In the genomic region with DNA sequence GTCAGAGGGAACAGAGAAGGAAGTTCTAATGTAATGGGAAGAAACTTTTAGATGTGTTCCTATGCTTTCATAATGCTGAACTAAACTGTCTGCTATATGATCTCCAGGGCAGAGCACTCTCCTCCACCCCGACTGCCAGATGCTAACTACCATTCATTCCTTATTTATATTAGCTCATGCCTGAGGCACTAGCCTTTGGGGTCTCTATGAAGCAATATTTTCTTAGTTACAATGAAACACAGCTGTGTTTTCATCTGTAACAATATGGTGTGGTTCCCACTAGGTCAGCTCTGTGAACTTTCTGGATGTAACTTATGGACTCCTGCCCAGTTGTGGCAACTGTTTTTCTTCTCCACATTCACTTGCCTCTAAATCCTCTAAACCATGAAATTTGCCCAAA, we compare ENCODE assay signal across 19 mouse cellular contexts.
DNase-seq lines count a peak whose midpoint lies in the region; ATAC-seq and TF ChIP-seq lines count a peak whose summit lies in the region.
"Had no signal": no experiment of that assay in that cellular context is flagged by ENCODE, and none has a peak within 500 bp of the region (broad histone marks: within the 10 kb centered on the region; RNA-seq: fewer than 3 reads in every experiment).

No protein-coding gene starts in this region.

- no peak overlapping the region for H3K4me2 ChIP-seq in hindbrain, embryonic 11.5 days (replicated peaks; ENCODE audit: low read depth, low read length)
- no peak overlapping the region for H3K4me2 ChIP-seq in lung, postnatal 0 days (replicated peaks; ENCODE audit: low read depth, low read length)
- H3K4me2 ChIP-seq in embryonic facial prominence, embryonic 11.5 days (ENCODE audit: low read depth, low read length), result no peak overlapping the region
- H3K4me2 ChIP-seq: embryonic facial prominence, embryonic 12.5 days; hindbrain, embryonic 12.5 days; midbrain, embryonic 15.5 days; neural tube, embryonic 13.5 days had no signal

- no peak for ATAC-seq in hindbrain, embryonic 11.5 days (ENCODE audit: low FRiP score)
- peak; percentile 85 for ATAC-seq in lung, postnatal 0 days
- no peak; the same call in 1 of the 2 replicates for ATAC-seq in embryonic facial prominence, embryonic 11.5 days (replicated peaks; ENCODE audit: insufficient number of reproducible peaks, low FRiP score, low TSS enrichment, low read depth)
- ATAC-seq: CD4-positive, CD25-positive, alpha-beta regulatory T cell, adult 4 months; midbrain, embryonic 15.5 days had no signal

- no peak overlapping the region for H3K27ac ChIP-seq in hindbrain, embryonic 11.5 days (ENCODE audit: low read depth, low read length)
- H3K27ac ChIP-seq in hindbrain, embryonic 10.5 days, result no peak overlapping the region
- no peak overlapping the region for H3K27ac ChIP-seq in lung, postnatal 0 days (ENCODE audit: low read length)
- no peak overlapping the region for H3K27ac ChIP-seq in embryonic facial prominence, embryonic 11.5 days (replicated peaks; ENCODE audit: low read depth, low read length)
- H3K27ac ChIP-seq: embryonic facial prominence, embryonic 12.5 days; heart, embryonic 10.5 days; hindbrain, embryonic 12.5 days; liver, embryonic 14.5 days; midbrain, embryonic 15.5 days; neural tube, embryonic 13.5 days had no signal

- WGBS in hindbrain, embryonic 11.5 days, result 53% methylated on average over 1 of the region's 1 CpGs
- 71% methylated on average over 1 of the region's 1 CpGs for WGBS in hindbrain, embryonic 10.5 days
- 29% methylated on average over 1 of the region's 1 CpGs for WGBS in lung, postnatal 0 days
- 38% methylated on average over 1 of the region's 1 CpGs for WGBS in lung, adult 2 months
- WGBS in embryonic facial prominence, embryonic 11.5 days, result 11% methylated on average over 1 of the region's 1 CpGs

- peak; percentile 38; the same call in 1 of the 2 replicates for TF ChIP-seq EP300 in lung, postnatal 0 days (IDR thresholded peaks at IDR 0.05)

- no peaks in the 10 kb centered on the region for H3K4me1 ChIP-seq in hindbrain, embryonic 11.5 days (replicated peaks; ENCODE audit: control insufficient read depth, insufficient read depth, low read length)
- no peaks in the 10 kb centered on the region for H3K4me1 ChIP-seq in hindbrain, embryonic 10.5 days (replicated peaks)
- no peaks in the 10 kb centered on the region for H3K4me1 ChIP-seq in lung, postnatal 0 days (ENCODE audit: insufficient read depth, low read depth, low read length)
- H3K4me1 ChIP-seq in lung, adult 2 months (ENCODE audit: control insufficient read depth, insufficient read depth, low read length), result no peaks in the 10 kb centered on the region
- no peaks in the 10 kb centered on the region for H3K4me1 ChIP-seq in embryonic facial prominence, embryonic 11.5 days (ENCODE audit: control insufficient read depth, insufficient read depth, low read length)
- H3K4me1 ChIP-seq: embryonic facial prominence, embryonic 12.5 days; heart, embryonic 10.5 days; hindbrain, embryonic 12.5 days; midbrain, embryonic 15.5 days; neural tube, embryonic 13.5 days had no signal

- H3K36me3 ChIP-seq in hindbrain, embryonic 11.5 days (ENCODE audit: control insufficient read depth, insufficient read depth, low read length), result no peaks in the 10 kb centered on the region
- H3K36me3 ChIP-seq in hindbrain, embryonic 10.5 days, result no peaks in the 10 kb centered on the region
- no peaks in the 10 kb centered on the region for H3K36me3 ChIP-seq in lung, postnatal 0 days (ENCODE audit: insufficient read depth, low read length)
- H3K36me3 ChIP-seq in embryonic facial prominence, embryonic 11.5 days (replicated peaks; ENCODE audit: control insufficient read depth, insufficient read depth, low read depth, low read length), result no peaks in the 10 kb centered on the region
- H3K36me3 ChIP-seq: embryonic facial prominence, embryonic 12.5 days; heart, embryonic 10.5 days; hindbrain, embryonic 12.5 days; midbrain, embryonic 15.5 days; neural tube, embryonic 13.5 days had no signal

- TF ChIP-seq POLR2A in lung, adult 2 months (IDR thresholded peaks at IDR 0.05; ENCODE audit: borderline replicate concordance, extremely low read depth, low read depth, low read length), result no peak

- H3K27me3 ChIP-seq in hindbrain, embryonic 11.5 days (ENCODE audit: control insufficient read depth, insufficient read depth, low read length), result no peaks in the 10 kb centered on the region
- H3K27me3 ChIP-seq in hindbrain, embryonic 10.5 days (ENCODE audit: insufficient read depth, poor library complexity, severe bottlenecking), result no peaks in the 10 kb centered on the region
- H3K27me3 ChIP-seq in lung, postnatal 0 days (replicated peaks; ENCODE audit: insufficient read depth, low read length), result no peaks in the 10 kb centered on the region
- no peaks in the 10 kb centered on the region for H3K27me3 ChIP-seq in embryonic facial prominence, embryonic 11.5 days (ENCODE audit: control insufficient read depth, insufficient read depth, low read length)
- H3K27me3 ChIP-seq: embryonic facial prominence, embryonic 12.5 days; hindbrain, embryonic 12.5 days; midbrain, embryonic 15.5 days; neural tube, embryonic 13.5 days had no signal

- H3K4me3 ChIP-seq in hindbrain, embryonic 11.5 days (ENCODE audit: low read depth, low read length), result no peak overlapping the region
- H3K4me3 ChIP-seq in hindbrain, embryonic 10.5 days, result no peak overlapping the region
- no peak overlapping the region for H3K4me3 ChIP-seq in lung, postnatal 0 days (ENCODE audit: low read depth, low read length)
- H3K4me3 ChIP-seq in lung, adult 2 months (replicated peaks; ENCODE audit: extremely low read depth, low read depth, low read length), result no peak overlapping the region
- no peak overlapping the region for H3K4me3 ChIP-seq in embryonic facial prominence, embryonic 11.5 days (ENCODE audit: low read depth, low read length)
- H3K4me3 ChIP-seq: embryonic facial prominence, embryonic 12.5 days; heart, embryonic 10.5 days; hindbrain, embryonic 12.5 days; midbrain, embryonic 15.5 days; neural tube, embryonic 13.5 days had no signal

- H3K9me3 ChIP-seq in hindbrain, embryonic 11.5 days (ENCODE audit: control insufficient read depth, low read length), result no peaks in the 10 kb centered on the region
- H3K9me3 ChIP-seq in hindbrain, embryonic 10.5 days, result no peaks in the 10 kb centered on the region
- H3K9me3 ChIP-seq in lung, postnatal 0 days (ENCODE audit: low read length), result no peaks in the 10 kb centered on the region
- no peaks in the 10 kb centered on the region for H3K9me3 ChIP-seq in embryonic facial prominence, embryonic 11.5 days (replicated peaks; ENCODE audit: control insufficient read depth, low read length)
- H3K9me3 ChIP-seq: embryonic facial prominence, embryonic 12.5 days; heart, embryonic 10.5 days; hindbrain, embryonic 12.5 days; midbrain, embryonic 15.5 days; neural tube, embryonic 13.5 days had no signal

- peak; percentile 5 for DNase-seq in hindbrain, embryonic 11.5 days (ENCODE audit: low spot score)
- DNase-seq in hindbrain, embryonic 10.5 days (ENCODE audit: low spot score), result no peak
- peak; percentile 77 for DNase-seq in lung, postnatal 0 days (ENCODE audit: low spot score)
- no peak for DNase-seq in lung, adult 2 months
- peak; percentile 69 for DNase-seq in embryonic facial prominence, embryonic 11.5 days (ENCODE audit: low spot score)
- peak; percentile 16 for DNase-seq in skeletal muscle tissue, adult 2 months (ENCODE audit: low read depth, low spot score)
- no peak for DNase-seq in right cerebral cortex, postnatal 25 days
- DNase-seq: adrenal gland, postnatal 25 days; kidney, postnatal 36 days; layer of hippocampus, postnatal 36 days; right cerebral cortex, adult 18-20 months; thymus, postnatal 14 days had no signal

- no peak for TF ChIP-seq CTCF in lung, postnatal 0 days (IDR thresholded peaks at IDR 0.05)
- no peak for TF ChIP-seq CTCF in lung, adult 2 months (IDR thresholded peaks at IDR 0.05; ENCODE audit: insufficient read depth, low read length)

- H3K9ac ChIP-seq in hindbrain, embryonic 11.5 days (ENCODE audit: low read depth, low read length), result no peak overlapping the region
- no peak overlapping the region for H3K9ac ChIP-seq in lung, postnatal 0 days (replicated peaks; ENCODE audit: low read depth)
- no peak overlapping the region for H3K9ac ChIP-seq in embryonic facial prominence, embryonic 11.5 days (replicated peaks; ENCODE audit: low read length)
- H3K9ac ChIP-seq: embryonic facial prominence, embryonic 12.5 days; hindbrain, embryonic 12.5 days; liver, embryonic 14.5 days; midbrain, embryonic 15.5 days; neural tube, embryonic 13.5 days had no signal

Comparison
In these comparisons a context has a peak if more than half of its experiments do, and no peak if none do; other contexts are left out.
1. DNase-seq: peak in hindbrain, embryonic 11.5 days (single experiment), lung, postnatal 0 days (single experiment), embryonic facial prominence, embryonic 11.5 days (single experiment) and skeletal muscle tissue, adult 2 months (single experiment); none in hindbrain, embryonic 10.5 days (single experiment), lung, adult 2 months (single experiment) and right cerebral cortex, postnatal 25 days (single experiment).